Mouse (Mus musculus) spleen, postnatal 14 days (tissue): ENCODE measurements around the gene Hspa12a.

Experiments used
- DNase-seq, 2 experiments: peaks; one replicate each; pipeline ENCODE4 v3.0.0; 2021 to 2022; ENCODE audit warnings: low spot score in 2 of 2

Hspa12a gene

DNA sequence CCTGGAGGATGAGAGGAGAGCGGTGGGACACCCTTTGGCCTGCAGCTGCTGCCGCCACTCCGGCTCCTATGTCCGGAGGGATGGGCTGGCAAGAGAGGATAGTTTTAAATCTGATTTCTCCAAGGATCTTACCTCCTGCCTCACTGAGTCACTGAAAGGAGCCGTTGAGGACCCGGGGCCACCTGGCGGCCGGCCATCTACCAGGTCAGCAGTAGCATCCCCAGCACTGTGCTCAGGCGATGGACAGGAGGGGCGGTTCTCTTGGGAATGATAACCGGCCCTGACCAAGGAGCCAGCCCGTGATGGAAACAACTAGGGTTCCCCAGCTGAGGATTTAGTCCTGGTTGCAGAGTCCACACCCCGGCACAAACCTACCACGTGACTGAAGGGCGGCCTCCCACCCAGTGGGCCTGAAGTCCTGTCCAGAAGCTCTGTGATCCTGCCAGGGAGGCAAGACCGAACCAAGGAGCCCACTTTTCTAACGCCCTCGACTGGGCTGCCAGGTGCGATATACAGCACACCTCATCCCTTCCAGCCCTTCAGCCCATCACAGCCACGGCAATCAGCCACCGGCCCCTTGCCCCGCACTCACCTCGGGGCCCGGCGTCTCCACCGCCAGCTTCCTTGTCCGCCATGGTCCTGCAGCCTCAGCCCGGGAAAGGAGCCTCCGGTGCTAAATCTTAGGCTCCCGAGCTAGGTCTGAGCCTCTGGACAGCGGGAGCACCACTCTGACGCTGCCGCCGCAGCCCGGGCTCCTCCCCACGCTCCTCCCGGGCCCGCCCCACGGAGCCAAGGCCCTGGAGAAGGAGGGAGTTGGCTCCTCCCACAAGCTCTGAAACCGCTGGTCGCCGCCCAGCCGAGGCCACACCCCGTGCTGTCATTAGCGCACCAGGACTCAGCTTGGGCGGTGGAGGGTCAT is 82.9 kb downstream of the Hspa12a start:
- DNase-seq: peak; percentile 9 to 15

DNA sequence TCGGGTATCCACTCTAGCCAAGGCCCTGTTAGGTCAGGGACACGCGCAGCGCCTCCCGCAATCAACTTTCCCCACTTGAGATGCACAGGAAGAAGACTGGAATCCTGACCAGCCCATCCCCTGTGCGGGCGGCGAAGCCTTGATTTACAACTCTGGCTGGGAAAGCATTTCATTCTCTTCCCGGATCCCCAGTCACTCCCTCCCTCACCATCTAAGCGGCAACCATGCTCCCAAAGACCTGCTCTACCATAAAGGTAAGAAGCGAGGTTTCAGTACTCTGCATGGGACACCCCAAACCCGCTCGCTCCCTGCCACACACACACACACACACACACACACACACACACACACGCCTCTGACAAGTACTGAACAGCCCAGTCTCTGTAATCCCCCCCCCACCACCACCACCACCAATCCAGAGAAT is 83.6 kb downstream of the Hspa12a start:
- DNase-seq: no peak

DNA sequence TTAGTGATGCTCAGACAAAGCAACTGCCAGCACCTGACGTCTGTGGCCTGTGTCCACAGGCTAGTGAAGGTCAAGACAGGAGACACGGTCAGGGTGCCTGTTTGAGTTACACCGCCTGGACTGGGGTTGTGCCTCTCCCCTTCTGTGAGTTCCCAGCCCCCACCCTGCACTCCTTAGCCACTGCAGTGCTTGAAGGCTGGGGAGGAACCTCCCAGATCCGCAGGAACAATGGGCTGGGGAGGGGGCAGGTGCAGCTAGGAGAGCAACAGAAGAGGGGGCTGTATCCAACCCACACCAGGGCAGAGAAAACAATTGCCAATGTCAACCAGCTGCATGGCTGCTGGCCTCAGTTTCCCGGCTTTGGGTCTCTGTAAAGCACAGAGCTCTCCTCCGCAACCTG is 84.1 kb downstream of the Hspa12a start:
- DNase-seq: no peak

DNA sequence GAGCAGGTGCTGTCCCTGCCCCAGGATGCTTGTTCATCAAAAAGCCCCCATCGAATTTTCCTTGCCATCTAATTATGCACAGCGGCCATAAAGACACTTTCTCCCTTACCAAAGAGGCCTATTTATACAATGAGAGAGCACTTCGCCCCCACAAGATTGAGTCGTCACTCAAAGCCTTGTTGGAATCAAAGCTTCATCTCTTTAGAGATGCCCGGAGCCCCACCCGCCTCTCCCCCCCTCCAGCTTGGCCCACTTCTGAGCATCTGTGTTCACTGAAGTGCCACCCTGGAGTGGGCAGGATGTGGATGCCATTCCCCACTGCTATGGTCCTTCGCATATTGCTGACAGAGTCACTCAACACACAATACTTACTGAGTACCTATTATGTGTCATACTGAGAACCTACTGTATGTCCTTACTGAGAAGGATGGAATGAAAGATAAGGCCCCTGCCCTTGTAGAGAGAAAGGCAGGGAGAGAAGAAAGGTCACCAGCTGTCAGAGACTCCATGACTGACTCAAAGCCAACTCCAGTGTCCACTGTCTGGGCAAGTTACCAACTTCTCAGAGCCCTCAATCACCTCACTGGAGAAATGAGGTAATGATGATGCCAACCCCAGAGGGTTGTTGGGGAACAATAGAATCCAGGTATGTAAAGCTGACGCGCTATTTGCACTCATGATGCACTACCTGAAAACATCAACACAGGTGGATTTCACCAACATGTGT is 87.2 kb downstream of the Hspa12a start:
- no peak for DNase-seq

DNA sequence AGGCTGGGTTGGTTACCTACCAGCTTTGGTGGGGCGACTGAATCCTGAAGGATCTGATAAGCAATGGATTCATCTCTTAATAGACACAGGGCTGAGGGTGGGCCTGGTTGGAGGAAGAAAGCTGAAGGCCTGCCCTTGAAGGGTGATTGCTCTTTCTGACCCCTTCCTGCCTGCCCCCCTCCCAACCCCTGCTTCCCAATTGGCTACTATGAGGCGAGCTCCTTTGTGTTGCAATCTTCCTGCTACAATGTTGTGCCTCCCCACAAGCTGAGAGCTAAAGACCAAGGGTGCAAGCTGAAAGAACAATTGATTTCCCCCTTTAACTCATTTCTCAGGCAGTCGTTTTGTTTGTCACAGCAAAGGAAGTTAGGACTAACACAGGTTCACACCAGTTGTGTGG is 88.6 kb downstream of the Hspa12a start:
- no peak for DNase-seq

GRCm38 (mm10) chr19:58853036-58853735 is 90.3 kb downstream of the Hspa12a start:
- DNase-seq: no peak

DNA sequence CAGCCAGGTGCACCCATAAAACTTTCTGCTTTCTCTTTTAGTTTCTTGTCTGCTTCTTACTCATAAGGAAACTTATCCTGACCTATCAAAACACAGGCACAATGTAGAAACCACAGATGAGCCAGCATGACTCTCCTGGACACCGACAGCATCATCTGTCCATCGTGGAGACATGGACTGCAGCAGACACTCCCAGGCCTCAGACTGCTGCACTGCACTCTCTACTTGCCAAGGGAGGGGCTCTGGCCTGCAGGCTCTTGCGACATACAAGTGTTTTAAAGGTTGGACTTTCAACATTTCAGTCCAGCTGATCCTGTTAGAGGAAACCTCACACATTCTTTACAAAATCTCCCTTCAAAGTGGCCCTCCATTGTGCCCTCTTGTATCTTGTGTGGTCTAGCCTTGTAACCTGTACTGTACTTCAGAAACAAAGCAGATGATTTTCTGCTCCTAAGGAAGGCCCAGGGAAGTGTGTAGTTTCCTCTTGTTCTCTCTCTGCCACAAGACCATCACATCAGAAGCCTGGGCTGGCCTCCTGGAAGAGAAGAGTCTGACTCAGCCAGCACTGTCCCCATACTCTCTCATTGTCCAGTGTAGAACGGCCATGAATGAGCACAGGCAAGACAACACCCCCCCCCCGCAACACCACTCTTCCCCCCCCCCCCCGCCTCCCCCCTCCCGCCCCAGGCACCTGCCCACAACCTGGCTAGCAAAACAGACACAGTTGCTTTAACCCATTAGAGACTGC is 92.6 kb downstream of the Hspa12a start:
- no peak for DNase-seq

GRCm38 (mm10) chr19:58849333-58850131 is 93.9 kb downstream of the Hspa12a start:
- DNase-seq: no peak

GRCm38 (mm10) chr19:58843606-58844005 is 99.8 kb downstream of the Hspa12a start:
- DNase-seq: no peak

- no peak for DNase-seq
These were observed 102.7 kb downstream of the Hspa12a start for GRCm38 (mm10) chr19:58840721-58841271.

DNA sequence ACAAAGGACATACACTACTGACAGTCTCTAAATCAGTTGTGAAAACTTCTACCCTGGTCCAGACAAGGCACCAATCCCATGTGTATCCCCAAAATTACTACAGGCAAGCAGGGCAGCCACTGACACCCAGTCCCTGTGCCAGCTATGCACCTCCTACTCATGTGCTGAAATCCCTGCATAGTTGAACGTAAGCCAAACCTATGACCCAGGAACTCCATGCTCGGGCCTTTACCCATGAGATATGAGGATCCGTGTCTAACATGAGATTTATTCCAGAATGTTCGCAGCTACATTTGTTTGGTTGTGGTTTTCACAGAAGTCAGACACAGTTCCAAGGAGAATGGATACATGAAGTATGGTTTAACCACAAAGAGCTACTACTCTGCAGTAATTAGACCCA is 103.6 kb downstream of the Hspa12a start:
- no peak for DNase-seq

DNA sequence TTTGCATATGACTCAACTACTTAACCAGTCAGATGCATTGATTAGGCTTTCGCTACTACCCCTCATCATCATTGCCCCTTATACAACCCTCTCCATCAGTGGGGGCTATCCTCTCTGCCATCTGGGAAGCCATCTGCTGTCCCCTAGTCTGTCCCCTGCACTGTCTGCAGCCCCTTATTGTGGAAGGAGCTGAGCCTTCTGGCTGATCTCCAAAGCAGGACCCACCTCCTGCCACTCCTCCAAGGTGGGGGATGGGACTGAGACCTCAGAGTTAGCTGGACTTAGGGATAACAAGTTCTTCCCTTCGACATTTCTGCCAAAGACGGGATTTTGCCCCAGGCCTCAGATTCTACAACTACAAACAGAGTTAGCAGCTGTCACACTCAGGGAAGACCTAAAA is 104.1 kb downstream of the Hspa12a start:
- DNase-seq: no peak

- no peak for DNase-seq
These were observed 104.7 kb downstream of the Hspa12a start for GRCm38 (mm10) chr19:58838706-58839105.

DNA sequence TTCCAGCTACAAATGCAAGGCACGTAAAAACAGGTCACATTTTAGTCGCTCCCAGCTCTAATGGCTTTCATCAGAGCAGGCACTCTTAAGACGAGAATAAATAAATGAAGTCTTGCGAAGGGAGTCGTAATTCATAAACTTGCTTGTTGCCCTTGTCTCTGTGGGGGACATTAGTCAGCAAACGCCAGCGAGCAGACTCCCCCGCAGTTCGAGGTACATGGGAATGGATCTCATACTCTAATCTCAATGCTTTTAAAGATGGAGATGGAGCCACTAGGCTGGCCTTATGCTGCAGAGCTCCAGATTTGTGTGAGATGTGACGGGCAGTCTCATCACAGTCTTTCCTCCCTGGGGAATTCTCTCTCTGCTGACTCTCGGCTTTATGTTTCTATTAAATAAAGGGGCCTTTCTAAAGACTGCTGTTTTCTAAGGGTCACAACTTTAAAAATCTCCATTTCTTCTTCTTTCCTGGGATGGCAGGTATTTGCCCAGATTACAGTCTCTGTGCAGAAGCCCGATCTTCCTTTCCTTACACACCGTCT is 109.7 kb downstream of the Hspa12a start:
- no peak for DNase-seq

GRCm38 (mm10) chr19:58832988-58833387 is 110.5 kb downstream of the Hspa12a start:
- no peak for DNase-seq

GRCm38 (mm10) chr19:58831280-58831922 is 112.1 kb downstream of the Hspa12a start:
- no peak for DNase-seq

- DNase-seq: no peak
These were observed 113.3 kb downstream of the Hspa12a start for GRCm38 (mm10) chr19:58830182-58830581.

DNA sequence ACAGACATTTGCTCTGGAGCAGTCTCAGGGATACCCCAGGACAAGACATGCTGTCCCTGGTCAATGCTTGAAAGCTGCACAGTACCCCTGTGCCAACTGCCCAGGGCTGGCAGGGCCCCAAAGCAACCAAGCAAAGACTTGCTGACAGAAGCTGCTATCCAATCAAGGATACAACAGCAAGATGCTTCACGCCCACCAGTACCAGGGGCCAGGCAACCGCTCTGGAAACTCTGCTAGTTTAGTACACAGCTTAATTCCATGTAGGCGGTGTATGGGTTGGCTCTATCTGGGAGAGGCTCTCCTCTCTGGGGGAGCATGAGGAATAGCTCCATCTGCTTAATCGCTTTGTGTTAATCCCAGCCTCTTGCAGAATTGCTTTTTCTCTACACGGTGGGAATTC is 113.9 kb downstream of the Hspa12a start:
- DNase-seq: no peak

DNA sequence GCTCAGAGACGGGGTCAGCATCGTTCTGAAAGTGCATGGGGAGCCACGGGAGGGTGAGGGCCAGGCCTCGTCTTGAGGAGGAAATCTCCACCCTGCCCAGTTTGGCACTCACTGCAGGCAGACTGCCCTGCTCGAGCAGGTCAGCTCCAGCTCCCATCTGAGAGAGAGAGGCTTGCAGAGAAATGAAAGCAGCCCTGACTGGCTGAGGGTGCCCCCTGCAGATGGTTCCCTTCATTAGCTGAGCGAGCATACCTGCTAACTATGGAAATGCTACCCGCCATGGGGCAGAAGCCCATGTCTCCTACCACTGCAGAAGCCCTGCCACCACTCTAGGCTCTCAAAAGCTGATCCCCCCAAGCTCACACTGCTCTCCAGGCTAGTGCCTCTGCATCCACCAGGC is 115.8 kb downstream of the Hspa12a start:
- DNase-seq: no peak

- DNase-seq: no peak
These were observed 119.1 kb downstream of the Hspa12a start for GRCm38 (mm10) chr19:58824316-58824715.
